Mouse (Mus musculus) lung, postnatal 10 days (tissue): ENCODE data around the gene Helz2.

Source experiments
- DNase-seq: peaks from one replicate; pipeline ENCODE4 v3.0.0; 2021

The Helz2 gene

GRCm38 (mm10) chr2:181241602-181242313 lies at the start of gene Helz2:
Helz2 (minus strand) TSS chr2:181242027.
- DNase-seq = peak; percentile 63

DNA sequence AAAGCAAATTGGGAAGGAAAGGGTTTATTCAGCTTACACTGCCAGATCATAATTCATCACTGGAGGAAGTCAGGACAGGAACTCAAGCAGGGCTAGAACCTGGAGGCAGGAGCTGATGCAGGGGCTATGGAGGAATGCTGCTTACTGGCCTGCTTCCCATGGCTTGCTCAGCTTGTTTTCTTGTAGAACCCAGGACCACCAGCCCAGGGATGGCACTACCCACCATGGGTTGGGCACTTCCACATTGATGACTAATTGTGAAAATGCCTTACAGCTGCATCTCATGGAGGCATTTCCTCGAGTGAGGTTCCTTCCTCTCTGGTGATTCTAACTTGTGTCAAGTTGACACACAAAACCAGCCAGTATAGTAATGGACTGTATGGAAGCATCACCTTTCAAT lies 49.1 kb upstream of the Helz2 start:
- DNase-seq = no peak

DNA sequence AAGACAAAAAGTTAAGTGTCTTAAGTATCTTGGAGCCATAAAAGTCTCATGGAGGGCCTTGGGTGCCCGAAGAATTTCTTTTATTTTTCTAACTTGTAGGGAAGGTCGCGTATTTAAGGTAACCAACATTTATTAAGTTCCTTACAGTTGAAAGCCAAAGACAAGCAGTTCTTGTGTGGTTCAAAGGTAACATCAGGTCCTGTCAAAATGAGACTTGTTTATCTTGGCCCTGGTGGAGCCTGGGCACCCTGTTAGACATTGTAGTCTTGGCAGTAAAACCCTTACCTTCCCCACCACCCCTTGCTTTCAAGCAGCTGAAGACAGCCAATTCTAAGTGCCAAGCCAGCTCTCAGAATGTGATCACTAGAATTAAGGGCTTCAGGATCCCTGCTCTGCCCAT lies 46.9 kb upstream of the Helz2 start:
- DNase-seq = no peak

GRCm38 (mm10) chr2:181287958-181288350 lies 46.1 kb upstream of the Helz2 start, which contains the start of gene Gmeb2:
Gmeb2 (minus strand) TSS chr2:181288035.
- peak; percentile 95 for DNase-seq

- DNase-seq = peak; percentile 87
These were observed 45.6 kb upstream of the Helz2 start for GRCm38 (mm10) chr2:181287338-181287957.

- no peak for DNase-seq
These were observed 45.0 kb upstream of the Helz2 start for GRCm38 (mm10) chr2:181286629-181287337.

DNA sequence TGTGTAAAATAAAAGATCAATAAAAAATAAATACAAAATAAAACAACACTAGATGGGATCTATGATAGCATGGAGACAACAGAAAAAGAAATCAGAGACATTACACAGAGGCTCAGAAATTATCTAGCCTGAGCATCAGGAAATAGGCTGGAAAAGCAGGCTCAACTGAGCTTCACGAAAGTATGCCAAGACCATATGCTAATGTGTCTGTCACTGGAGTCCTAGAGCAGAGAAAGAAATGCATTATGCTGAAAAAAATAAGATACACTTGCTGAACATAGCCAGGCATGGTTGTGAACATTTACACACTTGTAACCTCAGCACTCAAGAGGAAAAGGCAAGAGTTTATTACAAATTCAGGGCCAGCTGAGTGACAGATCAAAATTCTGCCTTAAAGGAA lies 38.1 kb upstream of the Helz2 start:
- no peak for DNase-seq

- DNase-seq = no peak
These were observed 36.0 kb upstream of the Helz2 start for GRCm38 (mm10) chr2:181277866-181278265.

DNA sequence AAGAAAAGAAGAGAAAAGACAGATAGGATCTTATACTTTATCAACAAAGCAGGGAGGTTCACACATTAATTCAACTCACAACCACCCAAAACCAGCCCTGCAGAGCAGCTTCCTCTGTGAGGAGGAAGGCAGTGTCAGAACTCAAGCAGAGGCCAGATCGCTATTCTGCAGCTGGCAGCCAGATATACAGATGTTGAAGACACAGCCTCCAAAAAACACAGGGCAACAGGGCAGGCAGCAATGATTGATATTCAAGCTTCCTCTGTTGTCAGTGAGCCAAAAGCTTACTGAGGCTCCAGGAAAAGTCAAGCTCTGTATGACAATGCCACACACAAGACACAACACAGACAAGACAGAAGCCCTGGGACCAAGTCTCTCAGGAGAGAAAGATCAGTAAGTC lies 34.9 kb upstream of the Helz2 start:
- peak; percentile 62 for DNase-seq

DNA sequence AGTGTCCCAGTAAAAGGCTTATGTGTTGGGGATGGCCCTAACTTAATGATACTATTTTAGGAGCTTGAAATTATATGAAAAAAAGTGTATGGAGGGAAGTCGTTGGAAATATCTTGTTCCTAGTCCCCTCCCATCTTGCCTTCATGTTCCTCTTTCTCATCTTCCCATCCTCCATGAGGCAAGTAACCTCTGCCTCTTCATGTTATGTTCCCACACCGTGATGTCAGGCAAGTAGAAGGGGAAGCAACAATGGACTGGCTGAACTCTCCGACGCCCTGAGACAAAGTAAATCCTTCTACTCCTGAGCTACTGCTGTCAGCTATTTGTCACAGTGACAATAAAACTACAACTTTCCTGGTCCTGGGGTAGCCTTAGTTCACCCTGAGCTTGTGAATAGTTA lies 32.8 kb upstream of the Helz2 start:
- no peak for DNase-seq

DNA sequence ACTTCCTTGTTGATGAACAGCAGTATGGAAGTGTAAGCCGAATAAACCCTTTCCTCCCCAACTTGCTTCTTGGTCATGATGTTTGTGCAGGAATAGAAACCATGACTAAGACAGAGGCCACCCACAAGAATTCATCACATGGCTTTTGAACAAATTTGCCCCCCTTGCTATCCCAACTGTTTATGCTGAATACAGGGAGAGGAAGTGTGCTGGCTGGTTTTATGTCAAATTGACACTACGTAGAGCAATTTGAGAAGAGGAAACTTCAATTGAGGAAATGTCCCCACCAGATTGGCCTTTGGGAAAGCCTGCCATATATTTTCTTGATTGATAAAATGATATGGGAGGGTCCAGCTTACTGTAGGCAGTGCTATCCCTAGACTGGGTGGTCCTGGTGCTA lies 32.0 kb upstream of the Helz2 start:
- no peak for DNase-seq

DNA sequence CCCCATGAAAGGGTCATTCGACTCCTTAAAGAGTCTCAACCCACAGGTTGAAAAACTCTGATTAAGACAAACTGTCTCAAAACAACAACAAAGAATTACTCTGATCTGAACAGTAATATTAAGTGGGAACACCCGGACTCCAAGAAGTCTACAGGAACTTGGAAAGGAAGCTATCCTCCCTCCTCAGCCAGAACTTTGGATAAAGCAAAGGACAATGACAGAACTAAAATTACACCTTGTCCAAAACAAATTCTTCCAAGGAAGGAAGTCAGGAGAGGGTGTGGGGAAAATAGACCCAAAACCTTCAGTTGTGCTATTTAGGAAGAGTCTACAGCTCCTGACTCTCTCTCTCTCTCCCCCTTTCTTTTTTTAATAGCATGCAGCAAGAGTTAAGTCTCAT lies 30.3 kb upstream of the Helz2 start:
- DNase-seq = no peak

- no peak for DNase-seq
These were observed 25.0 kb upstream of the Helz2 start for GRCm38 (mm10) chr2:181266839-181267238.

GRCm38 (mm10) chr2:181253248-181253647 lies 11.4 kb upstream of the Helz2 start:
- no peak for DNase-seq

DNA sequence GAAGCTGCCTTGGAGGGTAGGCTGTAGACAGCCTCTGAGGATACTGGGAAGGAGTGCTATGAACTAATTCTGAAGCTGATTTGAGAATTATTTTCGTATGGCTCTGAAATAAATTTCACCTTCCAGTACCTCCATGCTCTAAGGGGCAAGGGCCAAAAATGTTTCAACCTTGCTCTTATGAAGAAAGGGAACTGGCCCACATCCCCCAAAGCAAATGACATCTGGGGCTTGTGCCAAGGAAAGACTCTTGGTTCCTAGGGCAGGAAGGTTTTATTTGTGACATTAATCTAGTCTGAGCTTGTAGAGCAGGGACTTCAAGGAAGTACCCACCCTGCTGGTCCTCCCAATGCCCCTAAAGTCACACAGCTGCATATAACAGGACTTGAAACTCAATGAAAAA lies 10.0 kb upstream of the Helz2 start:
- no peak for DNase-seq

DNA sequence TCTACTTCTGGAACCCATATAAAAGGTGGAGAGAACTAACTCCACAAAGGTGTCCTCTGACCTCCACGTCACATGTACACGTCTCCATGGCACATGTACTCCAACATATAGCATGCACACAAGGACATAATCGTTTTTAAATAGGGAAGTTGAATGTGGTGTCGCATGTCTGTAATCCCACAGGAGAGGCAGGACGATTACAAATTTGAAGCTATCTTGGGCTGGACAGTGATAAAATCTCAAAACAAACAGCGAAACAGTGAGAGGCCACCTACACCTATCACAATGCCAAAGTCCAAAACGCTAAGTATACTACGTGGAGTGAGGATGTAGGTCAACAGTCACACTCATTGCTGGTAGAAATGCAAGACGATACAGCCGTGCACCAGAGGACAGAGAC lies 7.4 kb upstream of the Helz2 start:
- DNase-seq = no peak

DNA sequence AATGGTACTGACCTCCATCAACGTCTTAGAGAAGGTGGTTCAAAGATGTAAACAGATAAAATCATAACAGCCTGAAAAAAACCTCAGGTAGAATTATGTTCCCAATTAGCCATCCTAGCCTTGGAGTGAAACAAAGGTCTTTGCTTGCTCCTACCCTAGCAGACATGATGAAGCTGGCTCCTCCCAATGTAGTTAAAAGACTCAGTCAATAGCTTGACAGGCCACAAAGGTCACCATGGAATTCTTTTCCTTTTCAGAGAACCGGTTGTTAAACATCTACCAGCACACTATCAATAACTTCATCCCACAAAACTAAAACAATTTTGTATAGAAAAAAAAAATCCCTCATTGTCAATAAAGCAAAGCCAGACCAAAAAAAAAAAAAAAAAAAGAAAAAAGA lies 3.2 kb upstream of the Helz2 start:
- no peak for DNase-seq

DNA sequence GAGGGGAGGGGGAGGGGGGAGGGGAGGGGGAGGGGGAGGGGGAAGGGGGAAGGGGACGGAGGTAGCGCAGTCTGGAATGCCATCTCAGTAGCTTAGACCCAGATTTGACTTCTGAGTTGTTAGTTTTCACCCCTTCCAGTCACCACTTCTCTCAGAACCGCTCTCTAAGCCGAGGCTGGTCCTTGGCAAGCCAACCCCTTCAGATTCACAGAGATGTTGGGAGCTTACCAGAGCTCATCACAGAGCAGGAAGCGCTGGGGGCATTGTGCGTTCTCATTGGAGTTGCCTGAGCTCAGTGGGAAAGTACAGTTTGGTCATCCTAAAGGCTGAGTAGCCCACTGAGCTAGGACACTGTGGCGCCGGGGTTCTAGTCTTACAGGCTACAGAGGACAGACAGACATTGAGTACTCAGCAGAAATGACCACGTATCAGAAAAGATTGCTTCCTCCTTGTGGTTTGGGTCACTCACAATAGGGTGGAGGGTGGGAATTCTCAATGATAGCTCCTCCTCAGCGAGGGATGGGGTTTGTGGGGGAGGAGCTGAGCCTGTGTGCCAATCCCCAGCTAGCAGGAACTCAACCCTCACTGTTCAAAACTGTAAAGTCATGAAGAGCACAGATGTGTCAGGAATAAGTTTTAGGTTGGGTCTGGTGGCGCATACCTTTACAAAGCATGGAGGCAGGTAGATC lies 2.0 kb upstream of the Helz2 start:
- DNase-seq = peak; percentile 72

DNA sequence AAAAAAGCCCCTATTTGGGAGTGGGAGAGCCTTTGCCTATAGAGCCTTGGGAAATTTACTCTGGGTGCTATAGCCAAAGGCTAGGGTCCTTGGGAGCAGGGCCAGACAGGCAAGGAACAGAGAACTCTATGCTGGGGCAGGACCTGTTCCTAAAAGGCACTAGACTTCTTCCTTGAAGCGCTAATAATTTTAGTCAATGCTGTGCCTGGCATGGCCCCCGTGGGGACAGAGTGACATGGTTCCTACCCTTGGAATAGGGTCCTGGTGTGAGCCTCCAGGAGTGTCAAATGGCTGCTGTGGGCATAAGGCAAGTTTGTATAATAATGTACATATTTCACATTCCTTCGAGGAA lies 463 bp upstream of the Helz2 start:
- no peak for DNase-seq

GRCm38 (mm10) chr2:181240806-181241440 lies 904 bp downstream of the Helz2 start:
- no peak for DNase-seq

GRCm38 (mm10) chr2:181239261-181239660 lies 2.6 kb downstream of the Helz2 start:
- no peak for DNase-seq

DNA sequence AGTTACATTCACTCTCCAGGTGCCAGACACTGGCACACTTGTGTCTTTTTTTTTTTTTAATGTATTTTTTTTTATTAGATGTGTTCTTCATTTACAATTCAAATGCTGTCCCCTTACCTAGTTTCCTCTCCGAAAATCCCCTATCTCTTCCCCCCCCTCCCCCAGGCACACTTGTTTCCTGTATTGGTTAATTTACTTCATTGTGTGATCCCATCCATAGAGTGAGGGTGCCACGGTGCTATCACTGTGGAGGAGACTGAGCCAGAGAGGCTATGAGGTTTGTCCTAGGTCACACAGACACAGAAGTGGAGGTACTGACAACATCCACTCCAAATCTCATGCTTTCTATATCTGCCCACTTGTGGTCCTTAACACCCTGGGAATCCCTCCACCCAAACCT lies 3.0 kb downstream of the Helz2 start:
- no peak for DNase-seq

- DNase-seq = no peak
These were observed 3.7 kb downstream of the Helz2 start for GRCm38 (mm10) chr2:181238091-181238610.
